Mouse (Mus musculus): Measurements from ENCODE around the gene Mroh7.
"Not testable (repeated sequence)": the region's sequence is repeated elsewhere in the genome, so short reads cannot be mapped to it uniquely, and the experiment has no call there.

The Mroh7 gene

DNA sequence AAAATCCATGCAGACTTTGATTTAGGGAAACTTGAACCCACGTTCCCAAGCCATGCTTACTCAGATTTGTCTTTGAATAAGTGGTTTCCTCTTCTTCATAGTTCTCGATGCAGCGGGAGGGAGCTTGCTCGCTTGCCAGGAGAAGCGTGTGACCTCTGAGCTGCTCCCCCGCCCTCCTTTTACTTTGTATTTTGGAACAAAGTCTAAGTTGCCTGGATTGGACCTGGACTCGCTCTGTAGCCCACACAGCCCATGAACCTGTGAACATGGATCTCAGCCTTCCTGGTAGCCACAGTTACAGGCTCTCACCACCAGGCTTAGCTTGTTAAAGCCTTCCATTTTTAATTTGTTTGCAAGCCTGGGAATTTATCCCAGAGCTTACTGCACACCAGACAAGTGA, at the start of gene Mroh7:
Mroh7 (minus strand) TSS at position 112 of the 400 bp plus-strand sequence.
- DNase-seq, result peak; percentile 82

DNA sequence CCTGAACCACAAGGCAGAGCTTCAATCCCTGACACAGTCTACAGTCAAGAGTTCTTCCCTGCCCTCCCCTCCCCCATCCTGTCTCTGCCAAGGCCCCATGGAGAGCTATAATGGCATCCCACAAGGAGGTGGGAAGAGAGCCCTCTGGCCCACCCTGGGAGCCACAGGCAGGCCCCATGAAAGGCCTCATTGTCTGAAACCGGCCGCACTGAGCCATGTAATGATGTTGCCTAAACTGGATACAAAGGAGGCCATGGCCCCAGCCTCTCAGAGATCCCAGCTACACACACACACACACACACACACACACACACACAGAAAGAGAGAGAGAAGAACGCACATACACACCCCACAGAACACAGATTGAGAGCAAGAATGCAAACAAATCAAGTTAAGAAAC, 49.3 kb upstream of the Mroh7 start:
- DNase-seq, result no peak

DNA sequence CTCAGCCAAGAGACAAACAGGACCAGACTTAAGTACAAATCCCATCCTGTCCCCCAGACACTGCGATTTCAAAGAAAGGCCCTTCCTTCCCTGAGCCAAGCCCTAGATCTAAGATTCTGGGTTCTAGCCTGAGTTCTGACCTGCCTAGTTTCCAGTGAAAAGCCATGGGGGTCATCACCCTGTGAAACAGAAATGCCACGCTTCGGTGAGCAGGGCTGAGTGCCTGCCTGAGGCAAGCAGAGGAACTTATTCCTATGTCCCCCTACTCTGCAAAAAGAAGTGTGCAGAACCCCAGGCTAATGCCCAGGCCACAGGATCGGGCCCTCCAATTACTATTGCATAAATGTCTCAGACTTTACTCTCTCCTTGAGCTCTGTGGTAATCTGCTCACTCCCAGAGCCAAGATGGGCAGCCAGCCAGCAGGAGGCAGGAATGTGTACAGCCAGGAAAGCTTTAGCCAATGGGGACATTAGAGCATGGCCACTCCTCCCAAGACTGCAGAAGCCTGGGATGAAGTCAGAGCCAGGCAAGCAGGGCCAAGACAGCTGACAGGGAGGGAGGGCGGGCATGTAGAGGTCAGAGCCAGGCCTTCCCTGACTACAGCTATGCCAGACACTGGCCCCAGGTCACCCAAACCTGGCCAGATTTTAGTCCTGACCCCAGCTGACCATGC, 47.5 kb upstream of the Mroh7 start:
- peak; percentile 97 for DNase-seq

DNA sequence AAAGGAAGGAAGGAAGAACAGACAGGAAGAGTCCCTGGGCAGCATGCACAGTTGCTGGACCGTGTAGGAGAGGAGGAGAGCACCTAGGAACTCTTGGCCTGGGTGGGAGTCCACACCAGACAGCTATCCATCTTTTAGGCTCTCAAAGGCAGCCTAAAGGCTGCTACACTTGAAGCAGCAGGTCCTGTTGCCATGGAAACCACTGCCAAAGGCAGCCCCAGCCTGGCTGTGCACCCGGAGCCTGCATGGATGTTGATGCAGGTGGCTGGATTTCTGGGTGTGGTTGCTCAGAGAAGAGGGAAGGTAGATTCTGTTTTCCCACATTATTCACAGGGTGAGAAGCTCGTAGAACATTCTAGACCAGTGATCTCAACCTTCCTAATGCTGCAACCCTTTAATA, 46.3 kb upstream of the Mroh7 start:
- no peak for DNase-seq

DNA sequence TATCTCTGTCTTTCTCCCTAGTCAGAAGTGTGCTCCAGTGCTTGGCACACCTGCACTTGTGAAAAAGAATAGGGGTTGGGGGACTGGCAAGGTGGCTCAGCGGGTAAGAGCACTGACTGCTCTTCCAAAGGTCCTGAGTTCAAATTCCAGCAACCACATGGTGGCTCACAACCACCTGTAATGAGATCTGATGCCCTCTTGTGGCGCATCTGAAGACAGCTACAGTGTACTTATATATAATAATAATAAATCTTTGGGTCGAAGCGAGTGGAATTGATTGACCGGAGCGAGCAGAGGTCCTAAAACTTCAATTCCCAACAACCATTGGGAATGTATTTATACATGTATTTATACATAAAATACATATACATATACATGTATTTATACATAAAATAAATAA, 45.0 kb upstream of the Mroh7 start:
- DNase-seq, result not testable (repeated sequence)

DNA sequence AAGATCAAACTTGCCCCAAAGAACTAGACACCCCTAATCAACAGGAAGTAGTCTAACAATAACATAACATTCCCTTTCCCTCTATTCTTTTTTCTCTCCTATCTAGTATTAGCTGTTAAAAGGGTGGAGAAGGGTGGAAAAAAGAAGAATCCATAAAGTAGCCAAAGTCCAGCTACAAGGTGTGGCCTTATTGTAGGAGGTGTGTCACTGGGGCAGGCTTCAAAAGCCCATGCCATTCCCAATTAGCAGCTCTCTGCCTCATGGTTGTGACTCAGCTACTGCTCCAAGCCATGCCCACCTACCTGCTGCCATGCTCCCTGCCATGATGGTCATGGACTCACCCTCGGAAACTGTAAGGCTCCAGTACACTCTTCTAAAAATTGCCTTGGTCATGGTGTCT, 41.8 kb upstream of the Mroh7 start:
- DNase-seq, result no peak

DNA sequence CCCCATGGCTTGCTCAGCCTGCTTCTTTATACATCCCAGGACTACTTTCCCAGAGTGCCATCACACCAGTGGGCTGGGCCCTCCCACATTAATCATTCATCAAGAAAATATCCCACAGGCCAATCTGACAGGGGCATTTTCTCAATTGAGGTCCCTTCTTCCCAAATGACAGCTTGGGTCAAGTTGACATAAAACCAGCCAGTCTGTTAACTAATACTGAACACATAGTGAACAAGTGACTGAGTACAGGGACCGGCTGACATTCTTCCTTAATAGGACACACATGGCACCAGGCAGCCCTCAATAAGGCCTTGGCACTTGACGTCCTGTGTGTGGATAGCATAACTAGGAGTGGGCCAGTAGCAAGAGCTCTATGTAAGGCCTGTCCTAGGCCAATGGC, 38.6 kb upstream of the Mroh7 start:
- DNase-seq, result no peak

DNA sequence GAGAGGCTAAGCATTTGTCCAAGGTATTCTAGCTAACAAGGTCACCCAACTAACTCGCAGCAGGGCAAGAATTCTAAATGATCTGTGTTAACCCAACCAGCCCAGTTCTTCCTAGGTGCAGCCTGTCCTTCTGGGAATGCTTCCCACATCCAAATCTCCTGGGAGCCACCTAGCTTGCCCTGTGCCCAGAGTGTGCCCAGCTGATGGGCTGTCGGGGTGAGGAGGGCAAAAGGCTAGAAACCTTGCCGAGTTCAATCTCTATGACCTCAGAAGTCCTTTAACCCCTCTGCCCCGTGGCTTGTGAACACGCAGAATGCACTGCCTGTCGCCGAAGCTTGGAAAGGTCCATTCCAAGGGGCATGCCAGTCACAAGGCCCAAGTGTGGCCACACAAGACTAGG, 33.4 kb upstream of the Mroh7 start:
- no peak for DNase-seq

DNA sequence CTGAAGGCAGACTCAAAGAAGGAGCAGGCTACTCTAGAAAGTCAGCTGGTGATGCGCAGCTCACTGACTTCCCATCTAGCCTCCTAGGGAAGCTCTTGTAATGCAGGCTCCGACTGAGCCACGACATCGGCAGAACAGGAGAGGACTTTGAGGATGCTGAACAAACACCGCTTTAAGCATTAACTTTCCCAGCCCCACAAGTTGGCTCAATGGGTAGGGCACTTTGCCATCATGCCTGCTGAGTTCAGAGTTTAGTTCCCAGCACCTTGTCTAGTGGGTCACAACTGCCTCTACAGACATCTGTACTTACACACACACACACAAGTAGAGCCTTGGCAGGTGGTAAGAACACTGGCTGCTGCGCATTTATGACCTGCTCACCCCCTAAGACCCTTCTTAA, 21.0 kb upstream of the Mroh7 start:
- no peak for DNase-seq

DNA sequence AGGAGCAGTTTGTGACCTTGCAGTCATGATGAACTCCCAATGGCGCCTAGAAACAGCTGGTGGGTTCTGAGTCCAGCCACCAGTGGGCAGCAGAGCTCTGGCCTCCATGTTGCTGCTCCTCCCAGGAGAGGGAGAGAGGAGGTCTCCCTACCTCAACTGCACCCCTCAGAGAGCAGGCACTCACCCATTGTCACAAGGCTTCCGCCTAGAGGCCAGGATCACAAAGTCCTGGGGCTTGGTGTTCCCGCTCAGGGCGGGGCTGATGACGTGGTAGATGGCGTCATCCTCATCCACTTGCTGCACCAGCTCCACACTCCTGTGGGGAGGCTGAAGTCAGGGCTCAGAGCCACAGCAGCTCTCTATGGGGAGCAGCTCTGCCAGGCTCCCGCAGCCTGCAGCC, 19.0 kb upstream of the Mroh7 start:
- DNase-seq, result peak; percentile 68

DNA sequence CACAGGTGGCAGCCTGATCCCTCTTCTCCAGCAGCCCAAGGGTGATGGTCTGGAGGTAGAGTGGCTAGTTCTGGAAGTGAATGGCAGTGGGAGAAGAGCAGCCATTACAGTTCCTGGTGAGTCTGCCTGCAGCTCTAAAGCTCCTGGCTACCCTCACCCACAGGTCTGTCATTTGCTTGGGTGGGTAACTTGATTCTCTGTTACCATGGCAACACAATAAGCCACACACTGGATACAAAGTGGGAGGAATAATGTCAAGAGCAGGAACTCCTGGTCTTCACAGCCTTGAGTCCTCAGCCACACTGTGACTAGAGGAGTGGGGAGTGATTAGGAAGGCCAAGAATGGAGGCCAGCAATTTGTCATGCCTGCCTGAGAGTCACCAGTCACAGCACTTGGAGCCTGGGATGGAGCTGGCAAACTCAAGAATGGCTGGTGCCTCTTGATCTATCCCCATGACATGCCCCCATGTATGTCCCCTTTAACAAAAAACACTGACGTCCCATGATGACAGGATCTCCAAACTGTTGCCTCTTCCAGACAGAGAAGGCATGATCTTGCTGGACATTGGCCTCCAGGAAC, 16.4 kb upstream of the Mroh7 start:
- no peak for DNase-seq

DNA sequence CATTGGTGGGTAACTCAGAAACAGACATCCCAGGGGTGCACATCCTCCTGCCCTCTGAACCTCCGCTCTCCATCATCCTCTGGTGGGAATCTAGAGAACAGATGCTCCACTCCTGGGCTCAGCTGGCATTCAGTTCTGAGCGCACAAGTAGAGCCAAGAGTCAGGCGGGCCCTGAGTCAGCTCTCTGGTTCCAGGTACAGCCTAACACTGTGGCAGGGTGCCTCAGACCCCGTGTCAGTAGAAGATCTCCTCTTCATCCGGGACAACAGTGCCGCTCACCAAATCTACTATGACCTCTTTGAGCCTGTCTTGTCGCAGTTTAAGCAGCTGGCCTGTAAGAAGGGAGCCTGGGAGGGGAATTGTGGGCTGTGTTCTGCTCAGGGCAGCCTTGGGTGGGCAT, 15.1 kb upstream of the Mroh7 start:
- no peak for DNase-seq

DNA sequence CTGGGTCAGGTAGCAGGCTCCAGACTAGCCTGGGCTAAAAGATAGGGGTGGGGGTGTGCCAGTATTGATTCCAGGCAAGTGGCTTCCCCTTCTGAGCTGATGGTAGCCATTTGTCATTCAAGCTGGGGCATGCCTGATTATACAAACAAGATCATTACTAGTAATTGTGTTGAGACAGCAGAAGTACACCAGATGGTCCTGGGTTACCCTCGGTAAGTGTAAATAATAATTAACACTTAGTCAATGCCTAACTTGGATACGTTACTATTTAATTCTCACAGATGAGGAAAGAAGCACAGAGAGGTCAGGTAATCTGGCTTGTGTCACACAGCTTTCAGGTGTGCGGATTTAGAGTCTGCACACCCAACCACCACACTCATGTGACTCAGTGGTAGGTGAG, 7.2 kb upstream of the Mroh7 start:
- DNase-seq, result peak; percentile 18

DNA sequence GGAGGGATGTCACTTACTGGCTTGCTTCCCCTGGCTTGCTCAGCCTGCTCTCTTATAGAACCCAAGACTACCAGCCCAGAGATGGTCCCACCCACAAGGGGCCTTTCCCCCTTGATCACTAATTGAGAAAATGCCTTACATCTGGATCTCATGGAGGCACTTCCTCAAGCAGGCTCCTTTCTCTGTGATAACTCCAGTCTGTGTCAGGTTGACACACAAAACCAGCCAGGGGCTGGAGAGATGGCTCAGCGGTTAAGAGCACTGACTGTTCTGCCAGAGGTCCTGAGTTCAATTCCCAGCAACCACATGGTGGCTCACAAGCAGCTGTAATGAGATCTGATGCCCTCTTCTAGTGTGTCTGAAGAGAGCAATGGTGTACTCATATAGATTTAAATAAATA, 6.2 kb upstream of the Mroh7 start:
- not testable (repeated sequence) for DNase-seq

DNA sequence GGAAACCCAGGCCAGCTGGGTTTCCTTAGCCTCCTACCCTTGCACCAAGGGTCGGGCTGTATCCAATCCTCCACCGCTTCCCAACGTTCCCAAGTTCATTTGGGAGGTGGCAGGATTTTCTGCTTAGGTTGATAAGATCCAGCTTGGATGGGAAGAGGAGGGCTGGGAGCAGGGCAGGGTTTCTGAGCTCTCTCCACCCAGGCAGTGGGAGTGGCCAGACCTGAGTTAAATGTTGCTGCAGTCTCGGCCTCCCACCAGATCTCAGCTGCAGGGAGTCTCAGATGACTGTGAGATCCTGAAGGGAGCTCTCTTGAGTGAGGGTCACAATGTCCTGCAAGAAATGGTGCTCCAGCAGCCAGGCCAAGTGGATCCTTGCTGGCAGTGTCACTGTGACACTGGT, 2.9 kb upstream of the Mroh7 start, which contains the start of gene Fam151a:
Fam151a (plus strand) TSS at position 254 of the 400 bp plus-strand sequence.
- peak; percentile 67 for DNase-seq

DNA sequence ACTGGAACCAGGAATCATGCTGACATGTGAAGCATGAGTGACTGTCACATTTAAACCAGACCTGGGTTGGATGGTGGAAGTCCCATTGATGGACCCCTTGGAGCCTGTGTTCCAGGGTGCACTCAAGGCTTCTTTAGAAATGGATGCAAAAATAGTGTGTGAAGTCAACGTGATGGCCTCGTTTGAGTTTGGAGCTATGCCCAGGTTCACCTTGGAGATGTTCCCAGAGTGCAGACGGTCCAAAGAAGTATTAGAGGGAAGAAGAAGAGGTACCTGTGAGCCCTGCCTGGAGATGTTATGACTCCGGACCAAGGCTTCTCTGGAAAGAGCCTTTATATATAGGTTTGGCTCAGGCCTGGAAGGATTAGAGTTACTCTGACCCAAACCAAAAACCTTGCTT, 10.1 kb downstream of the Mroh7 start:
- DNase-seq, result no peak

DNA sequence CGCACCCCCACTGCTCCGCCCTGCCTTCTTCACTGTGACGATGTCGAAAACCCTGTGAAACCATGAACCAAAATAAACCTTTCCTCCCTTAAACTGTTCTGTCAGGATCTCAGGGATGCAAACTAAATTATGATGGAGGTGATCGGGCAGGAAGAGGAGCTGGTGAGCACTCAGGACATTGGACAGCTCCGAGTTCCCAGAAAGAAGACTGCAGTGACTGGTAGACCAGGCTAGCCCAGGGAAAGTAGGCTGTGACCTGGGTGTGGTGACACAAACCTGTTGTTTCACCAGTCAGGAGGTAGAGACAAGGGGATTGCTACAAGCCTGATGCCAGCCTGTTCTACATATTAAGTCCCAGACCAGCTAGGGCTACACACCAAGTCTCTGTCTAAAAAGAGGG, 17.1 kb downstream of the Mroh7 start:
- DNase-seq, result no peak

DNA sequence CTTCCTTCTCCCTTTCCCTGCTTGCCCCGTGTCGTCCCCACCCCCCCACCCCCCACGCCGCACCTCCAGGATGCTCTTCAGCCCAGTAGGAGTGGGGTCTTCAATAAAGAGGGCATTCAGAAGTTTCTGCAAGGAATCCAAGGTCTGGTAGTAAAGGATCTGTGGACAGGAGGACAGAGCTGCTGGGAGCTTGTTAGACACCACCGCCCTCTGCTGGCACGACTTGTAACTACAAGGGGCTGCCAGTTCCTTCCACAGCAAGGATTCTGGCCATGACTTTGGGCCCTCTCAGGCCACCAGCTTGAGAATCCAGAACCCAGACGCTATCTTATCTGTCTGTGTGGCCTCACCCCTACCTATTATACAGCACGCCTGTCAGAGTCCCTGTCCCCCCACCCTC, 22.3 kb downstream of the Mroh7 start:
- peak; percentile 83 for DNase-seq

DNA sequence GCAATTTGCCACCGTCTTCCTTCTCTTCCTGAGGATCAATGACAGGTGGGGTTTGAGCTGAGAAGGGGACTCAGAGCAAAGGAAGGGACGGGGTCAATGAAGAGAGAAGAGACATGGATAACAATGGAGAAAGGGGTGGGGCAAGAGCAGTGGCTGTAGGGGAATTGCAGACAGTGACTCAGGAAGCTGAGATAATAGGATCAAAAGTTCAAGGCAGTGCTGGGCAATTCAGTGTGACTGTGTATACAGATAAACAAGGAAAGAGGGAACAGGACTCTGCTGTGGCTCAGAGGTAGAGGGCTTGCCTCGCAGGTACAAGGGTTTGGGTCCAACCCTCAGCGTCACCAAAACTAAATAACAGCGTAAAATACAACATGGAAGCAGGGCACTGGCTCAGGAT, 22.8 kb downstream of the Mroh7 start:
- no peak for DNase-seq

DNA sequence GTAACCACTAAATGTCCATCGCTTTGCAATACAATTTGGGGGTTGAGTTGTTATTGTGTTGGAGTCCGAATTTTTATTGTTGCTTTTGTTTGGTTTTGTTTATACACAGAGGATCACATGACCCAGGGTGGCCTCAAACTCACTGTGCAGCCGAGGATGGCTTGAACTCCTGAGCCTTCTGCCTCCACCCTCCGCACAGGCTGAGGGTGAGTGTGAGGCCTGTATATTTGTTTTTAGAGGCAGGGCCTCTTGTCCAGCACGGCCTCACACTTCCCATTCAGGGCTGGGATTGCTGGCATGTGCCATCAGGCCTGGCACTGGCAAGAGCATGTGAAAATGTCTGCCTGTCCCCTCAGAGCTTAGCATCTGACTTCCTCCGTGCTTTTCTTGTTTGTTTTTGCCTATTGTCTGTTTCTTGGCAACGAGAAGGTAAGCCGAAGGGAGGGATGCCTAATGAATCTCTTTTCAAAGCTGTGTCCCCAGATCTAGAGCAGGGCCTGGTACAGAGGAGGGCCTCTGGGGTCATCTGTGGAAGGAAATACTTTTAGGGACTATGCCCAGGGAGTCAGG, 25.5 kb downstream of the Mroh7 start:
- no peak for DNase-seq

DNA sequence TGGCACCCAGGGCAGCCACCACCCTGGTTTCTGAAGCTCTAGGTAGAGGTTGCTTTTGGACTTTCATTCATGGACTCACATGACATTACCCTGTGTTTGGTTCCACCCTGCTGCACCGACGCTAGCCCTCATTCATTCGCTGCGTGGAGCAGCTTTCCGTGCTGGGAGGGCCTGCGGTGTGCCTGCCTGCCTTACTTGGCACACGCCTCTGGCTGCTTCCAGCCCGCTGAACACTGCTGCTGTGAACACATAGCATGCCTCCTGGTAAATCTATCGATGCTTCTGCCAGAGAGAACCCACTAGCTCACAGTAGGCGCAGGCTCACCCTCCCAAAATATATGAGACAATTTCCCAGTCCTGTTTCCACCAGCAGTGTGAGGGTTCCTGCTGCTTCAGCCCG, 26.3 kb downstream of the Mroh7 start:
- DNase-seq, result peak; percentile 52

DNA sequence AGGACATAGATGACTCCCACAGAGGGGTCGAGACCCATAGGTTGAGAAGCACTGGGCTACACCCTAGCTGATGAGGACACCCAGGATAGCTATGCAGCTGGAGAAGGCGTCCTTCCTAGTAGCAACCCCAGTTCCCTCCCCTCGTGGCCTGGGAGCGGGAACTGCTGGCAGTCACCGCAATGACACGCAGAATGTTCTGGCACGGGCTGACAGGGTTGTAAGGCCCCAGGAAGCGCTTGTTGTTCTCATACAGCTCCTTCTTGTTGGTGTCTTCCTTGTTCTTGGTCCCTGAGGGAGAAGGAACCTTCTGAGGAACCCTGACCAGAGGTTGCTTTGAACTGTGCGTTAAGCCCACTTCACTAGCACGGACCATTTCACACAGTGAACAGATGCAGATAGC, 26.8 kb downstream of the Mroh7 start:
- DNase-seq, result no peak

DNA sequence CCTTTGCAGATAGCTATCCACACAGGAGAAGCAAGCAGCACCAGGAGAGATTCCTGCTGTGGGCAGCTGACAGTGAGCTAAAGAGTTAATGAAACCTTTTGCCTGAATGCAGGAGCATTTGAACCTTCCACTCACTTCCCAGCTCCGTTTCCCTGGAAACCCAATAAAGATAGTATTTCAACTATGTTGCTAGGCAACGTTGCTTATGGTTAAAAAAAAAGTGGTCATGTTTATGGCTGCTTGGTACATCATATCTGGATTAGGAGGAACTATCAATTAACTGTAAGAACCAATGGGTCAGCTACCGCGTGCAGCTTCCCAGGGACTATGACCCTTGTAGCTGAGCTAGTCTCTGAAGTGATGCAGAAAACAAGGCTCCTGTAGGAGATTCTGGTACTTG, 29.9 kb downstream of the Mroh7 start:
- DNase-seq, result no peak

DNA sequence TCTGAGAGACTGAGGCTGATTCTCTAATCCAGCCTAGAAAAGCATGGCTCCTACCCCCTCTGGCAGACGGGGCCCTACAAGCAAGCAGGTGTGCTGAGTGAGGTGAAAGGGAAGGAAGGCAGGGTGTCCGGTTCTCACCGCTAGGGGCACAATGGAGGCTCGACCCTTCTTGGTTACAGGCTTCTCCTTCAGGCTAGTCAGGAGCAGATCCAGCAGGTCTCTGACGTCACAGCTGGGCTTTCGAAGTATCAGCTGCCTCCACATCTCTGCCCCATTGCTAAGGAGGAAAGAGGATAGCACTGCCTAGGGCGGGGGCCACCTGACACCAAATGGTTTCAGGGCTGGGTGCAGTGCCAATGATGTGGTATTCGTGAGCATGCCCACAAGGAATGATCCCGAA, 30.7 kb downstream of the Mroh7 start:
- DNase-seq, result peak; percentile 42

All from kidney, postnatal 14 days (tissue).